Mouse (Mus musculus) MEL (cell line): Measurements from ENCODE around the gene Clpb. TPM values are rescaled to one million over a fixed set of nuclear protein-coding genes. Genes with fewer than 3 reads are reported as not detected.

ENCODE experiments used
- DNase-seq: peaks from one replicate; pipeline ENCODE4 v3.0.0; 2011; ENCODE audit warnings: low read depth, low spot score
- H3K27ac ChIP-seq: 2 replicates; pipeline ENCODE4 v1.5.1; 2012; ENCODE audit warnings: low read depth, mild to moderate bottlenecking, control low read depth, low read length, moderate library complexity; ENCODE audit not compliant: control insufficient read depth
- H3K27me3 ChIP-seq, 2 experiments: fragments of 150-350 bp in 1 of 2; sonication (generic) in 1 of 2; 2 replicates each; pipeline ENCODE4 v1.6.1; 2012; ENCODE audit warnings: low read length in 2 of 2, mild to moderate bottlenecking in 2 of 2, improper control_type of control experiment in 1 of 2, moderate library complexity in 1 of 2; ENCODE audit not compliant: insufficient read depth in 2 of 2, control insufficient read depth in 1 of 2
- H3K36me3 ChIP-seq, 2 experiments: 2 replicates each; pipeline ENCODE4 v1.6.1; 2012 to 2014; ENCODE audit warnings: low read length in 2 of 2, improper control_type of control experiment in 1 of 2, inconsistent platforms in 1 of 2, mild to moderate bottlenecking in 1 of 2; ENCODE audit not compliant: insufficient read depth in 2 of 2, control insufficient read depth in 1 of 2
- H3K4me1 ChIP-seq, 2 experiments: fragments of 150-350 bp in 1 of 2; sonication (generic) in 1 of 2; 2 replicates each; pipeline ENCODE4 v1.6.1; 2012; ENCODE audit warnings: low read length in 2 of 2, improper control_type of control experiment in 1 of 2, mild to moderate bottlenecking in 1 of 2; ENCODE audit not compliant: insufficient read depth in 2 of 2, control insufficient read depth in 1 of 2
- H3K4me3 ChIP-seq, 2 experiments: fragments of 150-350 bp in 1 of 2; sonication (generic) in 1 of 2; 2 replicates each; pipeline ENCODE4 v1.5.1; 2012; ENCODE audit warnings: low read depth in 2 of 2, low read length in 2 of 2, mild to moderate bottlenecking in 2 of 2, moderate library complexity in 2 of 2, control low read depth in 1 of 2, improper control_type of control experiment in 1 of 2; ENCODE audit not compliant: control insufficient read depth in 1 of 2, insufficient read depth in 1 of 2
- H3K79me2 ChIP-seq: 2 replicates; pipeline ENCODE4 v1.6.1; 2012; ENCODE audit warnings: mild to moderate bottlenecking, low read length, moderate library complexity; ENCODE audit not compliant: control insufficient read depth, poor library complexity, insufficient read depth
- H3K9ac ChIP-seq: 2 replicates; pipeline ENCODE4 v1.6.1; 2012; ENCODE audit warnings: low read depth, mild to moderate bottlenecking, control low read depth, low read length, moderate library complexity; ENCODE audit not compliant: control insufficient read depth, poor library complexity, severe bottlenecking
- H3K9me3 ChIP-seq: fragments of 150-350 bp; sonication (generic); replicated peaks from 2 replicates; pipeline ENCODE4 v1.6.1; 2012; ENCODE audit warnings: mild to moderate bottlenecking, low read length, improper control_type of control experiment, moderate library complexity; ENCODE audit not compliant: insufficient read depth
- CHD2 ChIP-seq: IDR thresholded peaks from 2 replicates; pipeline ENCODE4 v1.6.1; 2011; ENCODE audit warnings: low read length, improper control_type of control experiment
- CTCF ChIP-seq, 3 experiments: IDR thresholded peaks in 2 of 3; conservative IDR thresholded peaks in 1 of 3; 2 replicates each; pipeline ENCODE4 v1.5.1; 2011 to 2012; ENCODE audit warnings: low read length in 3 of 3, low read depth in 2 of 3, mild to moderate bottlenecking in 2 of 3, improper control_type of control experiment in 1 of 3, inconsistent platforms in 1 of 3, mixed read lengths in 1 of 3, moderate library complexity in 1 of 3; ENCODE audit not compliant: control insufficient read depth in 1 of 3, insufficient read depth in 1 of 3, poor library complexity in 1 of 3, severe bottlenecking in 1 of 3
- ELF1 ChIP-seq: IDR thresholded peaks from 2 replicates; pipeline ENCODE4 v1.6.1; 2014; ENCODE audit warnings: low read depth, mild to moderate bottlenecking, inconsistent platforms, low read length, improper control_type of control experiment, moderate library complexity
- GABPA ChIP-seq: IDR thresholded peaks from 2 replicates; pipeline ENCODE4 v1.6.1; 2012; ENCODE audit warnings: low read depth, mild to moderate bottlenecking, inconsistent platforms, low read length, improper control_type of control experiment, moderate library complexity
- GATA1 ChIP-seq: IDR thresholded peaks from 2 replicates; pipeline ENCODE4 v1.6.1; 2011; ENCODE audit warnings: low read depth, low read length, improper control_type of control experiment
- HCFC1 ChIP-seq: IDR thresholded peaks from 2 replicates; pipeline ENCODE4 v1.6.1; 2012; ENCODE audit warnings: low read depth, mild to moderate bottlenecking, inconsistent platforms, low read length, improper control_type of control experiment, moderate library complexity
- JUND ChIP-seq: IDR thresholded peaks from 2 replicates; pipeline ENCODE4 v1.6.1; 2011; ENCODE audit warnings: low read depth, mild to moderate bottlenecking, improper control_type of control experiment, low read length
- KAT2A ChIP-seq: conservative IDR thresholded peaks from 2 replicates; pipeline ENCODE4 v1.6.1; 2012; ENCODE audit warnings: low read depth, low read length, improper control_type of control experiment, inconsistent platforms
- MAFK ChIP-seq: IDR thresholded peaks from 2 replicates; pipeline ENCODE4 v1.6.1; 2011; ENCODE audit warnings: low read depth, mild to moderate bottlenecking, low read length, improper control_type of control experiment, borderline replicate concordance
- POLR2AphosphoS2 ChIP-seq: IDR thresholded peaks from 2 replicates; pipeline ENCODE4 v1.6.1; 2011; ENCODE audit warnings: low read length, improper control_type of control experiment
- RAD21 ChIP-seq: IDR thresholded peaks from 2 replicates; pipeline ENCODE4 v1.6.1; 2011; ENCODE audit warnings: mild to moderate bottlenecking, low read depth, low read length, improper control_type of control experiment
- RCOR1 ChIP-seq: IDR thresholded peaks from 2 replicates; pipeline ENCODE4 v1.6.1; 2012; ENCODE audit warnings: low read depth, mild to moderate bottlenecking, inconsistent platforms, low read length, improper control_type of control experiment
- SIN3A ChIP-seq: IDR thresholded peaks from 2 replicates; pipeline ENCODE4 v1.6.1; 2012; ENCODE audit warnings: low read length, improper control_type of control experiment, inconsistent platforms
- SMC3 ChIP-seq: IDR thresholded peaks from 2 replicates; pipeline ENCODE4 v1.6.1; 2011; ENCODE audit warnings: low read depth, low read length, improper control_type of control experiment
- USF1 ChIP-seq: IDR thresholded peaks from 2 replicates; pipeline ENCODE4 v1.6.1; 2014; ENCODE audit warnings: low read depth, mild to moderate bottlenecking, inconsistent platforms, low read length, improper control_type of control experiment, moderate library complexity
- USF2 ChIP-seq, 2 experiments: IDR thresholded peaks; 2 replicates each; pipeline ENCODE4 v1.6.1; 2011 to 2012; ENCODE audit warnings: improper control_type of control experiment in 2 of 2, low read length in 2 of 2, borderline replicate concordance in 1 of 2, inconsistent platforms in 1 of 2, low read depth in 1 of 2, mild to moderate bottlenecking in 1 of 2; ENCODE audit not compliant: insufficient read depth in 1 of 2
- ZC3H11A ChIP-seq: IDR thresholded peaks from 2 replicates; pipeline ENCODE4 v1.6.1; 2012; ENCODE audit warnings: low read depth, mild to moderate bottlenecking, inconsistent platforms, low read length, improper control_type of control experiment
- polyA plus RNA-seq, 2 experiments: library from polyadenylated mRNA; stranded (reverse) in 1 of 2; unstranded in 1 of 2; fragments of >175 nt in 1 of 2; fragments of >200 nt in 1 of 2; gene quantifications; 2 replicates each; pipeline versions ENCODE4 v1.2.1 to v1.2.4; 2012; ENCODE audit warnings: low replicate concordance in 2 of 2, low read depth in 1 of 2; ENCODE audit not compliant: insufficient read length in 2 of 2, insufficient read depth in 1 of 2, missing spikeins in 1 of 2
- total RNA-seq: library from RNA; depleted of rRNA; stranded (reverse); fragments of 300-350 nt; gene quantifications from 2 replicates; pipeline ENCODE4 v1.2.3, GENCODE M21; 2012

Gene Clpb
- total and polyA plus RNA-seq, 3 experiments: 59.0 to 71.5 TPM; not detected in 1

- Histone ChIP-seq H3K4me1 (peaks cover 0 to 14% of the 10 kb centered on the region in 2 experiments; a peak in 2 of 4 replicates), H3K27ac (no peak overlapping the region), H3K79me2 (0 out of 2 replicates have a peak, but pooled peaks cover 1% of the 10 kb centered on the region), H3K9ac (no peak overlapping the region), H3K4me3 (no peak overlapping the region), H3K27me3 (no peaks in the 10 kb centered on the region), H3K36me3 (peaks cover 0 to 3% of the 10 kb centered on the region in 2 experiments; a peak in 1 of 4 replicates), H3K9me3 (no peaks in the 10 kb centered on the region)
- peak; percentile 54 for DNase-seq
- peak; percentile 52 to 88 (median 72) for TF ChIP-seq CTCF (IDR thresholded peaks at IDR 0.05 in 2 of 3, conservative IDR thresholded peaks at IDR 0.05 in 1 of 3; ENCODE audit: control insufficient read depth in 1 of 3, insufficient read depth in 1 of 3, low read depth in 2 of 3, low read length in 3 of 3, poor library complexity in 1 of 3, severe bottlenecking in 1 of 3)
- TF ChIP-seq ZC3H11A: peak; percentile 49; the same call in 1 of the 2 replicates
- TF ChIP-seq SMC3: peak; percentile 66
- TF ChIP-seq RAD21: peak; percentile 66
- no peak for TF ChIP-seq MAFK
These were observed 16.2 kb downstream of the Clpb start for GRCm38 (mm10) chr7:101679591-101679990.

- Histone ChIP-seq H3K9me3 (no peaks in the 10 kb centered on the region), H3K4me1 (peaks cover 0 to 8% of the 10 kb centered on the region in 2 experiments; a peak in 1 of 4 replicates), H3K79me2 (0 out of 2 replicates have a peak, but pooled peaks cover 1% of the 10 kb centered on the region), H3K4me3 (no peak overlapping the region), H3K9ac (no peak overlapping the region), H3K27ac (no peak overlapping the region), H3K27me3 (no peaks in the 10 kb centered on the region), H3K36me3 (peaks cover 0 to under 1% of the 10 kb centered on the region in 2 experiments; a peak in 2 of 4 replicates)
- no peak for DNase-seq
- TF ChIP-seq JUND: no peak
- TF ChIP-seq KAT2A: no peak
- TF ChIP-seq ELF1: no peak
- no peak for TF ChIP-seq CTCF (IDR thresholded peaks at IDR 0.05 in 2 of 3, conservative IDR thresholded peaks at IDR 0.05 in 1 of 3; ENCODE audit: control insufficient read depth in 1 of 3, insufficient read depth in 1 of 3, low read depth in 2 of 3, low read length in 3 of 3, poor library complexity in 1 of 3, severe bottlenecking in 1 of 3)
- TF ChIP-seq POLR2AphosphoS2: no peak
- TF ChIP-seq HCFC1: no peak
- TF ChIP-seq RCOR1: no peak
- TF ChIP-seq GABPA: no peak
- no peak for TF ChIP-seq USF1
- no peak for TF ChIP-seq CHD2
- no peak for TF ChIP-seq ZC3H11A
- TF ChIP-seq USF2 (IDR thresholded peaks at IDR 0.05; ENCODE audit: borderline replicate concordance in 1 of 2, insufficient read depth in 1 of 2, low read depth in 1 of 2, low read length in 2 of 2): no peak
- no peak for TF ChIP-seq SIN3A
- TF ChIP-seq GATA1: no peak
These were observed 17.5 kb downstream of the Clpb start for GRCm38 (mm10) chr7:101680961-101681360.
